Comparison of ENCODE assay signal across 9 mouse cellular contexts in genomic region chr5:146412743-146413430, GRCm38 (mm10). TPM values are rescaled to one million over a fixed set of nuclear protein-coding genes. Genes with fewer than 3 reads are reported as not detected.
DNase-seq lines count a peak whose midpoint lies in the region; ATAC-seq and TF ChIP-seq lines count a peak whose summit lies in the region.
"Had no signal": no experiment of that assay in that cellular context is flagged by ENCODE, and none has a peak within 500 bp of the region (broad histone marks: within the 10 kb centered on the region; RNA-seq: fewer than 3 reads in every experiment).

No protein-coding gene starts in this region.

- no peak overlapping the region for H3K9ac ChIP-seq in forebrain, embryonic 14.5 days (ENCODE audit: low read length)
- H3K9ac ChIP-seq in midbrain, embryonic 15.5 days = no peak overlapping the region
- H3K9ac ChIP-seq in liver, postnatal 0 days (replicated peaks) = no peak overlapping the region

- no peaks in the 10 kb centered on the region for H3K27me3 ChIP-seq in forebrain, embryonic 14.5 days (replicated peaks; ENCODE audit: control insufficient read depth, insufficient read depth, low read length)
- H3K27me3 ChIP-seq in midbrain, embryonic 15.5 days (replicated peaks) = no peaks in the 10 kb centered on the region
- H3K27me3 ChIP-seq in liver, postnatal 0 days (ENCODE audit: insufficient read depth, low read length) = no peaks in the 10 kb centered on the region

- H3K4me1 ChIP-seq in forebrain, embryonic 14.5 days (ENCODE audit: control insufficient read depth, insufficient read depth, low read length) = peaks cover 7% of the 10 kb centered on the region
- H3K4me1 ChIP-seq in midbrain, embryonic 15.5 days = peaks cover 48% of the 10 kb centered on the region
- no peaks in the 10 kb centered on the region for H3K4me1 ChIP-seq in liver, postnatal 0 days (ENCODE audit: insufficient read depth)

- no peaks in the 10 kb centered on the region for H3K9me3 ChIP-seq in forebrain, embryonic 14.5 days (replicated peaks; ENCODE audit: control insufficient read depth, low read length)
- H3K9me3 ChIP-seq in midbrain, embryonic 15.5 days = no peaks in the 10 kb centered on the region
- H3K9me3 ChIP-seq in liver, postnatal 0 days (ENCODE audit: low read length) = no peaks in the 10 kb centered on the region

- WGBS in forebrain, embryonic 14.5 days = 54% methylated on average over 15 of the region's 15 CpGs
- WGBS in midbrain, embryonic 15.5 days = 47% methylated on average over 15 of the region's 15 CpGs
- WGBS in liver, postnatal 0 days (ENCODE audit: insufficient replicate concordance) = 65% methylated on average over 15 of the region's 15 CpGs

- TF ChIP-seq CTCF in gastrocnemius, adult 2 months (IDR thresholded peaks at IDR 0.05) = no peak
- no peak for TF ChIP-seq CTCF in layer of hippocampus, adult 2 months (conservative IDR thresholded peaks at IDR 0.05)
- TF ChIP-seq CTCF in liver, postnatal 0 days (IDR thresholded peaks at IDR 0.05; ENCODE audit: low read depth) = no peak

- H3K27ac ChIP-seq in gastrocnemius, adult 2 months = no peak overlapping the region
- peak overlapping the region; percentile 54; the same call in 1 of the 2 replicates for H3K27ac ChIP-seq in forebrain, embryonic 14.5 days (ENCODE audit: low read depth, low read length)
- peak overlapping the region; percentile 91 for H3K27ac ChIP-seq in layer of hippocampus, adult 2 months
- 0 out of 2 replicates have a peak overlapping the region, but pooled peaks have one; percentile 39 for H3K27ac ChIP-seq in midbrain, embryonic 15.5 days
- no peak overlapping the region for H3K27ac ChIP-seq in liver, postnatal 0 days (ENCODE audit: low read depth)

- no peaks in the 10 kb centered on the region for H3K36me3 ChIP-seq in forebrain, embryonic 14.5 days (ENCODE audit: control insufficient read depth, insufficient read depth, low read length)
- no peaks in the 10 kb centered on the region for H3K36me3 ChIP-seq in midbrain, embryonic 15.5 days (replicated peaks)
- H3K36me3 ChIP-seq in liver, postnatal 0 days (replicated peaks; ENCODE audit: insufficient read depth, low read length) = no peaks in the 10 kb centered on the region

- intact Hi-C loops in gastrocnemius, adult 2 months (cut with DNase I) = no loop called here

- TF ChIP-seq EP300 in liver, postnatal 0 days (IDR thresholded peaks at IDR 0.05; ENCODE audit: low read depth) = no peak

- H3K4me3 ChIP-seq in gastrocnemius, adult 2 months = no peak overlapping the region
- no peak overlapping the region for H3K4me3 ChIP-seq in forebrain, embryonic 14.5 days (ENCODE audit: low read depth, low read length)
- H3K4me3 ChIP-seq in layer of hippocampus, adult 2 months = no peak overlapping the region
- no peak overlapping the region for H3K4me3 ChIP-seq in midbrain, embryonic 15.5 days
- H3K4me3 ChIP-seq in liver, postnatal 0 days (ENCODE audit: low read depth, low read length) = no peak overlapping the region

- no peak overlapping the region for H3K4me2 ChIP-seq in forebrain, embryonic 14.5 days (ENCODE audit: low read length)
- H3K4me2 ChIP-seq in midbrain, embryonic 15.5 days = no peak overlapping the region
- no peak overlapping the region for H3K4me2 ChIP-seq in liver, postnatal 0 days (ENCODE audit: low read depth, low read length)

- peak; percentile 39 for DNase-seq in gastrocnemius, adult 2 months
- no peak for DNase-seq in gastrocnemius, adult 8-10 months (ENCODE audit: low spot score in 2 of 2)
- peak; percentile 40 for DNase-seq in forebrain, embryonic 14.5 days (ENCODE audit: low spot score)
- DNase-seq in layer of hippocampus, adult 2 months (ENCODE audit: low spot score in 2 of 2) = peak; percentile 59 to 84
- DNase-seq in heart, adult 18-20 months = no peak
- no peak for DNase-seq in liver, postnatal 0 days

- no peak for ATAC-seq in forebrain, embryonic 14.5 days
- no peak for ATAC-seq in midbrain, embryonic 15.5 days (replicated peaks)
- ATAC-seq in CD4-positive, CD25-positive, alpha-beta regulatory T cell, adult 4 months = no peak
- ATAC-seq in liver, postnatal 0 days = no peak

RNA-seq across cellular contexts. Expression of gene Wasf3, which starts 28.1 kb away (rescaled TPM):
- under 1 TPM; 0.64 to 0.92 TPM for total RNA-seq in gastrocnemius, adult 2 months (2021)
- under 1 TPM; 0.46 to 0.74 (median 0.59) TPM for total RNA-seq in gastrocnemius, adult 8-10 months (2022)
- 5.3 and 6.1 TPM in 2 replicates for polyA plus RNA-seq in forebrain, embryonic 14.5 days (2014; fragmentation: Nextera tagmentation; extraction: Ambion mirVana)
- total RNA-seq in layer of hippocampus, adult 2 months (2021) = 100 to 1,000 TPM; 103 to 107 TPM
- 18.5 and 18.8 TPM in 2 replicates for polyA plus RNA-seq in midbrain, embryonic 15.5 days (2015; fragmentation: Nextera tagmentation; extraction: Ambion mirVana)
- not detected for polyA plus RNA-seq in CD4-positive, CD25-positive, alpha-beta regulatory T cell, adult 4 months (2017; shearing (Covaris generic))
- total RNA-seq in heart, adult 18-20 months (2021) = under 1 TPM; 0.40 to 0.49 TPM
- polyA plus RNA-seq in liver, postnatal 0 days (2015; fragmentation: Nextera tagmentation; extraction: Ambion mirVana) = not detected in 2 replicates
- total RNA-seq: CH12.LX had no signal

Comparison
In these comparisons a context has a peak if more than half of its experiments do, and no peak if none do; other contexts are left out.
1. DNase-seq: peak in gastrocnemius, adult 2 months (single experiment), forebrain, embryonic 14.5 days (single experiment) and layer of hippocampus, adult 2 months (2 of 2); none in gastrocnemius, adult 8-10 months (0 of 2), heart, adult 18-20 months (0 of 2) and liver, postnatal 0 days (single experiment).
2. H3K27ac ChIP-seq: peak in forebrain, embryonic 14.5 days (single experiment), layer of hippocampus, adult 2 months (single experiment) and midbrain, embryonic 15.5 days (single experiment); none in gastrocnemius, adult 2 months (single experiment) and liver, postnatal 0 days (single experiment).
3. RNA of gene Wasf3, which starts 28.1 kb away (total RNA-seq): 103 to 107 TPM in layer of hippocampus, adult 2 months; 0.64 to 0.92 TPM in gastrocnemius, adult 2 months, 0.46 to 0.74 TPM in gastrocnemius, adult 8-10 months and 0.40 to 0.49 TPM in heart, adult 18-20 months; every median in the first group is over 10 times any median in the second.